Mouse (Mus musculus): ENCODE measurements around the gene Prpf38a. TPM values are rescaled to one million over a fixed set of nuclear protein-coding genes. Genes with fewer than 3 reads are reported as not detected.

Gene Prpf38a
- total RNA-seq (2021), result 10 to 100 TPM; 27.1 to 32.2 TPM

- peak; percentile 97 for DNase-seq
These were observed at the start of gene Prpf38a, which contains the start of gene Orc1 for GRCm38 (mm10) chr4:108578840-108579742. TSS of gene Prpf38a (minus strand) at chr4:108579336. TSS of gene Orc1 (plus strand) at chr4:108579423.

DNA sequence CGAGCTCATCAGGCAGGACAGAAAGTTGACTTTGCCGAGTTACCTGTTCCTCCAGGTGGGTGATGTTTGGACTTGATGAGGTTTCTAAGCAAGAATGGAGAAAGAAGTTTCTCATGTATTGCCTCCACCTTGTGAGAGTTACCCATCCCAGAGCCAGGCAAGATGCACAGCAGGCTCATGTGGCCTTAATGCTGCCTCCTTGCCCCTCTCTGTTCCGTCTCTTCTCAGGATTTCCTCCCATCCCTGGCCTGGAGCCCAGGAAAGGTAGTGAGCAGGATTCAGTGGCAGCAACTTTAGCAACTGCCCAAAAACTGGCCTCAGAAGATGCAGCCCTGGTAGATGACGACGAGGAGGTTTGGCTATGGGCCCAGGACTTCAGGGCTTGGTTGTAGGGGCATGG is 47.9 kb upstream of the Prpf38a start:
- DNase-seq, result no peak

DNA sequence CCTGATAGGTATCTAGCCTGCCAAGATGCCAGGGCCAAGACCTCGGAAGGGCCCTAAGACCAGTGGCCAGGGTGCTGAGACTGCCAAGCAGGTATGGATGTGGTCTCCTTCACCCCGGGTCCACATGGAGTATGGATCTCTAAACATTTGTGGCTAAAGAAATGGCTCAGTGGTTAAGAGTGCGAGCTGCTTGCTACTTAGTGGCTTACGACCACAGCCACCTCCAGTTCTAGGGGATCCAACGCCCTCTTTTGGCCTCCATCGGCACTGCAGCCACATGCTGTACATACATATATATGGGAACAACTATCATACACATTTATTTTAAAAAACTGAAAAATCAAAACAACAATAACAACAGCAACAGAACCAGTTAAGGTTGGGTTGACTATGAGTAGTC is 42.4 kb upstream of the Prpf38a start:
- DNase-seq, result no peak

GRCm38 (mm10) chr4:108620536-108620935 is 41.4 kb upstream of the Prpf38a start:
- DNase-seq, result no peak

- peak; percentile 89 for DNase-seq
These were observed 40.6 kb upstream of the Prpf38a start, which contains the start of gene Cc2d1b for GRCm38 (mm10) chr4:108619587-108620341. TSS of gene Cc2d1b (plus strand) at chr4:108619940.

GRCm38 (mm10) chr4:108619165-108619564 is 40.0 kb upstream of the Prpf38a start:
- peak in 1 of 2 experiments; percentile 40 for DNase-seq

GRCm38 (mm10) chr4:108618586-108618985 is 39.5 kb upstream of the Prpf38a start:
- no peak for DNase-seq

- no peak for DNase-seq
These were observed 31.8 kb upstream of the Prpf38a start for GRCm38 (mm10) chr4:108610935-108611334.

GRCm38 (mm10) chr4:108608651-108609050 is 29.5 kb upstream of the Prpf38a start:
- DNase-seq, result no peak

DNA sequence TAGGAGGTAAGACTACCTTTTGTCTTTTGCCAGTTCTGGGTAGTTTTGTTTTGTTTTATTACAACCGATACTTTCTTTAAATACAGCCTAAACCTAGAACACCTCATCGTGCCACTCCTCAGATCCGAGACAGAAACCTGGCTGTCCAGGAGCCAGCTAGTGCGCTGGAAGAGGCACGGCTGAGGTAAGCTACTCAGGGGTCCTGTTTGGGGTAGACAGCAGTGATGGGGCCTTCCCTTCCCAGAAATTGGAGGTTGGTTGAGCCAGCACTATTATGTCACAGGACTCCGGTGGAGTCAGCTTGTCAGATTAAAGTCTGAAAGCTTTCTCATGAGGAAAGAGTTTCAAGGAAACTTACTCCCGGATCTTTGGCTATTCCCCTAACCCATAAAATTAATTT is 22.7 kb upstream of the Prpf38a start:
- no peak for DNase-seq

- DNase-seq, result no peak
These were observed 19.2 kb upstream of the Prpf38a start for GRCm38 (mm10) chr4:108598306-108598705.

- DNase-seq, result no peak
These were observed 16.6 kb upstream of the Prpf38a start for GRCm38 (mm10) chr4:108595785-108596184.

DNA sequence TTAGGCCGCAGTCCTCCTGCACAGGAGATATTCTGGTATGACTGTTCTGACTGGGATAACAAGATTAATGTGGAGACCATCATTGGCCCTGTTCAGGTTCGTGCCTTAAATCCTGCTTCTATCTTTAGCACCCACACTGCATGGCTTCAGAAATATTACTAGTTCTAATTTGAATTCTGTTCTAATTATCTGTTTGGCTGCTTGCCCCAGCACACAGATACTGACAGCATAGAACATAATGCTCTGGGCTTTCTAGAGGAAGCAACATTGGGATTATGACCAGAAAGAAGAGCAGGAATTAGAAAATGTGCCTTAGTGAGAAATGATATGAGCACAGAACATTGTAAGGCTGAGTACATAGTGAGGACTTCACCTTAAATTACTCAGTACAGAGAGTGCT is 14.2 kb upstream of the Prpf38a start:
- DNase-seq, result peak in 1 of 2 experiments; percentile 12

GRCm38 (mm10) chr4:108579743-108580411 is 741 bp upstream of the Prpf38a start:
- DNase-seq, result no peak

- DNase-seq, result no peak
These were observed 6.5 kb downstream of the Prpf38a start for GRCm38 (mm10) chr4:108572644-108573043.

DNA sequence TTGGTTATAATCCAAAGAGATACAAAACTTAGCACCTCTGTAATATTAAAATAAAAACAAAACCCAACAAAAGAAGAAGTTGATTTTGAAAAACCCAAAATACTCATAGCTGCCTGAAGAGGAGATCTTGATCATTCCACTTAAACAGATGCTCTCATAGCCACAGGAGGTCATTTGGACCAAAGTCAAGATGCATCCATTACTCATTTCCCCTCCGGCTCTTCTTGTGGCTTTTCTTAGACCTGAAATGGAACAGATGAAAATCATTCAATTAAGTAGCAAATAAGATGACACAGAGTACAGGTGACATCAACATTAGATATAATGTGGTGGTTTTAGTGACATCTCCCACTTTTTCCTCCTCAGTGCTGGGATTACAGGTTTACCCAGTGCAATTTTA is 14.1 kb downstream of the Prpf38a start:
- no peak for DNase-seq

- DNase-seq, result no peak
These were observed 39.4 kb downstream of the Prpf38a start for GRCm38 (mm10) chr4:108539701-108540100.

Other genes starting within 250 kb of the Prpf38a start
- not detected for gene Shisal2a, start 196.0 kb downstream of the Prpf38a start, total RNA-seq (2021)
- gene Gpx7, start 172.4 kb downstream of the Prpf38a start, total RNA-seq (2021), result 1 to 10 TPM; 5.4 to 5.8 TPM
- gene Tut4, start 119.9 kb downstream of the Prpf38a start, total RNA-seq (2021), result 10 to 100 TPM; 39.3 to 40.2 TPM
- under 1 TPM in 1 of 2 experiments, not detected in 1; 0.30 TPM for gene Orc1, start 87 bp upstream of the Prpf38a start, total RNA-seq (2021)
- 10 to 100 TPM; 32.6 to 33.5 TPM for gene Cc2d1b, start 40.6 kb upstream of the Prpf38a start, total RNA-seq (2021)
- gene 3110021N24Rik, start 140.3 kb upstream of the Prpf38a start, total RNA-seq (2021), result 1 to 10 TPM; 1.5 to 1.7 TPM
- 10 to 100 TPM; 53.4 to 55.7 TPM for gene Zfyve9, start 201.5 kb upstream of the Prpf38a start, total RNA-seq (2021)

Measured in layer of hippocampus, postnatal 36 days (tissue).